Mouse (Mus musculus) 3T3-L1 (cell line): ENCODE measurements at regions not wholly inside any gene's neighbourhood (a gene's known extent, or its start where the extent isn't known, plus 50 kb on each side); places are given as distances from the start of the nearest gene placed in this dataset.

Experiments used
- DNase-seq: peaks from one replicate; pipeline ENCODE4 v3.0.0-alpha.2; 2015; ENCODE audit warnings: low read depth, low spot score

- DNase-seq, result no peak
These were observed 169.2 kb upstream of the Tbca start for GRCm38 (mm10) chr13:94619511-94619910.

- DNase-seq, result no peak
These were observed 158.7 kb upstream of the Tbca start for GRCm38 (mm10) chr13:94630055-94630454.

GRCm38 (mm10) chr13:94630685-94631084 lies 158.0 kb upstream of the Tbca start:
- no peak for DNase-seq

- no peak for DNase-seq
These were observed 156.0 kb upstream of the Tbca start for GRCm38 (mm10) chr13:94632730-94633129.

GRCm38 (mm10) chr13:94640336-94640735 lies 148.4 kb upstream of the Tbca start:
- DNase-seq, result no peak

GRCm38 (mm10) chr13:94645241-94646206 lies 143.2 kb upstream of the Tbca start:
- no peak for DNase-seq

GRCm38 (mm10) chr13:94646326-94646725 lies 142.4 kb upstream of the Tbca start:
- no peak for DNase-seq

- DNase-seq, result no peak
These were observed 141.7 kb upstream of the Tbca start for GRCm38 (mm10) chr13:94646781-94647555.

- DNase-seq, result no peak
These were observed 141.1 kb upstream of the Tbca start for GRCm38 (mm10) chr13:94647566-94647965.

- DNase-seq, result no peak
These were observed 137.8 kb upstream of the Tbca start for GRCm38 (mm10) chr13:94650951-94651350.

GRCm38 (mm10) chr13:94667604-94668003 lies 121.1 kb upstream of the Tbca start:
- no peak for DNase-seq

- no peak for DNase-seq
These were observed 120.4 kb upstream of the Tbca start for GRCm38 (mm10) chr13:94668276-94668675.

GRCm38 (mm10) chr13:94669106-94669683 lies 119.5 kb upstream of the Tbca start:
- no peak for DNase-seq

- DNase-seq, result no peak
These were observed 118.4 kb upstream of the Tbca start for GRCm38 (mm10) chr13:94670266-94670665.

- no peak for DNase-seq
These were observed 117.7 kb upstream of the Tbca start for GRCm38 (mm10) chr13:94670961-94671360.

- no peak for DNase-seq
These were observed 108.1 kb upstream of the Tbca start for GRCm38 (mm10) chr13:94680492-94681168.

- no peak for DNase-seq
These were observed 107.1 kb upstream of the Tbca start for GRCm38 (mm10) chr13:94681606-94682005.

- no peak for DNase-seq
These were observed 103.5 kb upstream of the Tbca start for GRCm38 (mm10) chr13:94685191-94685590.

- DNase-seq, result no peak
These were observed 101.4 kb upstream of the Tbca start for GRCm38 (mm10) chr13:94687295-94687694.

- no peak for DNase-seq
These were observed 82.1 kb upstream of the Tbca start for GRCm38 (mm10) chr13:94706641-94707053.
